Mouse (Mus musculus): ENCODE data around the gene Tmigd1. TPM values are rescaled to one million over a fixed set of nuclear protein-coding genes. Genes with fewer than 3 reads are reported as not detected.

The Tmigd1 gene
- polyA plus RNA-seq, 1 experiment from 2014 or later = 0.21 TPM

DNA sequence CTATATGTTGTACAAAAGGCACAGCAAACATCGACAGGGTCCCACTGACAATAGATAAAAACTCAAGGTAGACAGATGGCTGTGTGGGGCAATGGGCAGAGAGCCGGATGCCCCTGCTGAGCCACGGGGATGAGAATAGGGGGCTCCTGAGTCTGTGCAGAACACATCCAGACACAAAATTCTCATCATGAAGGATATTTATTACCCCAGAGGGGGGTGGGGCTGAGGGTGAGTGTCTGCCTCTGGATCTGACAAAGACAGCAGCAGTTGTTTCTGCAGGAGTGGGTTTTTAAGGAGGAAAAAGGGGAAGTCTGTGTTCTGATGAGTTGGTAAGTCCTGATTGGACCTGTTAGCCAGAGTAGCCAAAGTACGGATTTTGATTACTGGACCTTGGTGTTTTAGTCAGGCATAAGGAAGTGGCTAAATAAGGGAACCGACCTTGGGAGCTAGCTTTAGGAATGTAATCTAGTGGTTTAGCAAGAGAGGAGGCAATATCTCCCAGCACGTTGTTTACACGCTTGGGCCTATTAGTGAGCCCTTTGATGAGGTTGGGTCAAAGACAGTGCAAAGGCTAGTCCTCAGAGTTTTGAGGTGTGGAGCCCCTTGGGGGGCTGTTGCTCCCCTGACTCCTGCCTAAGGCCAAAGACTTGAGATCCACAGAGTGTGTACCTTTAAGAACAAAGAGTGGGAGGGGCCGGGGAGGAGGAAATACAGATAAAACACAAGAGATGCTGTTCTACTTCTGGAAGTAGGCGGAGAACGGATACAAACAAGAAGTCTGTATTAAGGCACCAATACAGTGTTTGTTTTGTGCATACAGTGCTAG lies 12.4 kb upstream of the Tmigd1 start:
- Histone ChIP-seq H3K4me2 (replicated peaks) (no peak overlapping the region), H3K4me3 (no peak overlapping the region), H3K36me3 (no peaks in the 10 kb centered on the region), H3K4me1 (no peaks in the 10 kb centered on the region), H3K27me3 (no peaks in the 10 kb centered on the region), H3K27ac (no peak overlapping the region), H3K9me3 (replicated peaks) (no peaks in the 10 kb centered on the region), H3K9ac (no peak overlapping the region)
- no peak for ATAC-seq (ENCODE audit: low FRiP score)
- 73% methylated on average over 10 of the region's 10 CpGs for WGBS

GRCm38 (mm10) chr11:76891171-76891570 lies 10.8 kb upstream of the Tmigd1 start:
- Histone ChIP-seq H3K4me1 (no peaks in the 10 kb centered on the region), H3K27ac (no peak overlapping the region), H3K4me2 (replicated peaks) (no peak overlapping the region), H3K9ac (no peak overlapping the region), H3K36me3 (no peaks in the 10 kb centered on the region), H3K4me3 (no peak overlapping the region), H3K9me3 (replicated peaks) (no peaks in the 10 kb centered on the region), H3K27me3 (no peaks in the 10 kb centered on the region)
- WGBS = 96% methylated on average over 7 of the region's 7 CpGs
- ATAC-seq (ENCODE audit: low FRiP score) = no peak

DNA sequence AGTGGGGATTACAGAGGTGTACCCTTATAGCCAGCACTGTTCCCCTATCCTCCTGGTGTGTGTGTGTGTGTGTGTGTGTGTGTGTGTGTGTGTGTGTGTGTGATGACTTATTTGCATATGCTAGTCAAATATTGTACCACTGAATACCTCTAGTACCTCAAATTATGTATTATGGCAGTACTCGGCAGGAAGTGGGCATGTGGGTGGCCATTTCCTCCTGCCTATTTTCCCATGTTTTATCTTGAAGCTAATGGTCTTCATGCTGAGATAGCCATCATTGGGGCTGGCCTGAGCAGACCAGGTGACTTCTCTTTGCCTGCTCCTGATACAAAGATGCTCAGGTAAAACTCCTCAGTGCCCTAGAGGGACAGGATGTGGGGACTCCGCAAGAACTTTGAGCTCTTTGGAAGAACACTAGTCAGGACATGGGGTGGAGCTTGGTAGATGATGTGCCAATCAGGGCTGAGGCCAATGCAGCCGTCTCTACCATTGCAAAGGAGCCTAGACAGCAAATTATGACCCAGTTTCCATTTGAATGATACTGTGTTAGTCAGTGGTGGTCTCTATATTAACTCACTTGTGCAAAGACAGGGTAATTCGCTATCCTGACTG lies 10.1 kb upstream of the Tmigd1 start:
- Histone ChIP-seq H3K4me3 (no peak overlapping the region), H3K27ac (no peak overlapping the region), H3K36me3 (no peaks in the 10 kb centered on the region), H3K9me3 (replicated peaks) (no peaks in the 10 kb centered on the region), H3K27me3 (no peaks in the 10 kb centered on the region), H3K4me2 (replicated peaks) (no peak overlapping the region), H3K9ac (no peak overlapping the region), H3K4me1 (no peaks in the 10 kb centered on the region)
- WGBS = 84% methylated on average over 4 of the region's 4 CpGs
- ATAC-seq (ENCODE audit: low FRiP score) = no peak

GRCm38 (mm10) chr11:76892972-76893371 lies 9.0 kb upstream of the Tmigd1 start:
- Histone ChIP-seq H3K9ac (no peak overlapping the region), H3K4me2 (replicated peaks) (no peak overlapping the region), H3K27me3 (no peaks in the 10 kb centered on the region), H3K4me1 (no peaks in the 10 kb centered on the region), H3K36me3 (no peaks in the 10 kb centered on the region), H3K9me3 (replicated peaks) (no peaks in the 10 kb centered on the region), H3K4me3 (no peak overlapping the region), H3K27ac (no peak overlapping the region)
- 88% methylated on average over 3 of the region's 3 CpGs for whole genome bisulfite sequencing
- ATAC-seq (ENCODE audit: low FRiP score) = no peak

DNA sequence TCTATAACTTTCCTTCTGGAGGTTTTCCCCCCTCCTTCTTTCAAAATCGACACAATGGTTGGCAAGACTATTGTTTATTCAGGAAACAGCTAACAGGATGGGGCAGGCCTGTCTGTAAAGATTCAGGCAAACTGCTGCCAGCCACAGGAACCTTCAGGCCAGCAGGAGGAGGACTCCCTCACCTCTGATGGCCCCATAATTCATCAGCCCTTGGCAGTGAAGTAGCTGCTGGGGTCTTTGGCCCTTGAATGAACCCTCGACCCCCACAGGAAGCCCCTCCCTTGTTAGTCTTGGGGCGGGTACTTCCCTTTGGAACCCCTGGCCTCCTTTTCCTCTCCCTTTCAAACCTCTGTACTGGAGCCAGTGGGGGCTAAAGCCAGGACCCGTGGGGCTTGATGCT lies 8.4 kb upstream of the Tmigd1 start:
- no peak overlapping the region for H3K4me3 ChIP-seq
- no peak overlapping the region for H3K4me2 ChIP-seq (replicated peaks)
- no peak for ATAC-seq (ENCODE audit: low FRiP score)
- no peaks in the 10 kb centered on the region for H3K4me1 ChIP-seq
- no peaks in the 10 kb centered on the region for H3K27me3 ChIP-seq
- H3K9ac ChIP-seq = no peak overlapping the region
- WGBS = 28% methylated on average over 4 of the region's 4 CpGs
- no peak overlapping the region for H3K27ac ChIP-seq
- H3K9me3 ChIP-seq (replicated peaks) = no peaks in the 10 kb centered on the region
- H3K36me3 ChIP-seq = no peaks in the 10 kb centered on the region

DNA sequence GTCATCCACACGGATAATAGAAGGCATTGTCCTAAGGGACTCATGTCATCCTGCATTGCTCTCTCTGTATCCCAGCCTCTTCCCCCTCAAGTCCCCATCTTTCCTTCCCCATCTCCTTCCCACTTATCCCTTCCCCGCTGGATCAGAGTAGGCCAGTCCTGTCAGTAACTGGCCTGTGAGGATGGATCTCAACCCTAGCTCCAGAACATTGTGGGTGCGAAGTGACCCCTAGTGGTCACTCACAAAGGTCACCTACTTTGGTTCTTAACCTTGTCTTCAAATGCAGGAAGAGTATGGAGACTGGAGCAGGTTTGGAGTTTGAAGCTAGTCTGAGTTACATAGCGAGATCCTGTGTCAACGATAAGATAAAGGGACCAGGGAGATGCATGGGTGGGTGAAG lies 7.7 kb upstream of the Tmigd1 start:
- Histone ChIP-seq H3K36me3 (no peaks in the 10 kb centered on the region), H3K9me3 (replicated peaks) (no peaks in the 10 kb centered on the region), H3K27ac (no peak overlapping the region), H3K9ac (no peak overlapping the region), H3K4me3 (no peak overlapping the region), H3K27me3 (no peaks in the 10 kb centered on the region), H3K4me1 (no peaks in the 10 kb centered on the region), H3K4me2 (replicated peaks) (no peak overlapping the region)
- 41% methylated on average over 5 of the region's 5 CpGs for WGBS
- ATAC-seq (ENCODE audit: low FRiP score) = no peak

- no peaks in the 10 kb centered on the region for H3K27me3 ChIP-seq
- no peaks in the 10 kb centered on the region for H3K36me3 ChIP-seq
- no peak overlapping the region for H3K9ac ChIP-seq
- whole genome bisulfite sequencing = 77% methylated on average over 6 of the region's 6 CpGs
- H3K9me3 ChIP-seq (replicated peaks) = no peaks in the 10 kb centered on the region
- no peaks in the 10 kb centered on the region for H3K4me1 ChIP-seq
- no peak overlapping the region for H3K4me3 ChIP-seq
- ATAC-seq (ENCODE audit: low FRiP score) = no peak
- no peak overlapping the region for H3K27ac ChIP-seq
- H3K4me2 ChIP-seq (replicated peaks) = no peak overlapping the region
These were observed 5.6 kb upstream of the Tmigd1 start for GRCm38 (mm10) chr11:76896360-76896759.

DNA sequence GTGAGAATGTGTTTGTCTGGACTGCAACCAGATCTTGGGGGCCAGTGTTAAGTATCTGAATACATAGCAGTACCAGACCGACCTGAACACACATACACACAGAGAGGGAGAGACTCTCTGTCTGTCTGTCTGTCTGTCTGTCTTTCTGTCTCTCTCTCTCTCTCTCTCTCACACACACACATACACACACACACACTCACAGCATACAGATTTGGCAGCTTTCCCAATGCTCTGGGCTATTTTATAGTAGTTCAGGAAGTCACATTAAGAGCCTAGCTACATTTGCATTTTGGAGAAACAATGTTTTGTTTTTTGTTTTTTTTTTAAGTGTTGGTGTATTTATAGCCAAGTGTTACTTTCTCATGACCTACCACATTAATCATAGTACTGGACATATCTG lies 4.8 kb upstream of the Tmigd1 start:
- Histone ChIP-seq H3K4me2 (replicated peaks) (no peak overlapping the region), H3K9me3 (replicated peaks) (no peaks in the 10 kb centered on the region), H3K4me1 (no peaks in the 10 kb centered on the region), H3K9ac (no peak overlapping the region), H3K4me3 (no peak overlapping the region), H3K36me3 (no peaks in the 10 kb centered on the region), H3K27ac (no peak overlapping the region), H3K27me3 (no peaks in the 10 kb centered on the region)
- ATAC-seq (ENCODE audit: low FRiP score) = no peak
- WGBS = 92% methylated on average over 1 of the region's 1 CpGs

GRCm38 (mm10) chr11:76897871-76898270 lies 4.1 kb upstream of the Tmigd1 start:
- Histone ChIP-seq H3K4me3 (no peak overlapping the region), H3K9ac (no peak overlapping the region), H3K36me3 (no peaks in the 10 kb centered on the region), H3K27me3 (no peaks in the 10 kb centered on the region), H3K4me2 (replicated peaks) (no peak overlapping the region), H3K9me3 (replicated peaks) (no peaks in the 10 kb centered on the region), H3K4me1 (no peaks in the 10 kb centered on the region), H3K27ac (no peak overlapping the region)
- WGBS = 55% methylated on average over 3 of the region's 3 CpGs
- ATAC-seq (ENCODE audit: low FRiP score) = no peak

DNA sequence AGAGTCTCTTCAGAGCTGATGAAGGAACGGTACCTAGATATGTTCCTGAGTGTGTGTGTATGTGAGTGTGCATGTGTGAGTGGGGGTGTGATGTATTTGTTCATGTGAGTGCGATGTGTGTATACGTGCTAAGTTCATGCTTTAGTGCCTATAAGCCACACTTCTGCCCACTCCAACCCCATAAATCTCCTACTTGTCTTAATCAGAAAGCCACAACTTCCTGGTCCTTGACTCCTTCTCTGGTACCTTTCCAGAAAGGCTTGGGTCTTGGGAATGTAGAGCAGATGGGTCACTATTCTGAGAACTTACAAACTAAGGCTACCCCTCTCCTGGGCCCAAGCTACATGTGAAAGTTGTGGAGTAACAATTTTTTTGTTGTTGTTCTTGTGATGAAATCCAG lies 3.2 kb upstream of the Tmigd1 start:
- Histone ChIP-seq H3K4me2 (replicated peaks) (no peak overlapping the region), H3K4me3 (no peak overlapping the region), H3K36me3 (no peaks in the 10 kb centered on the region), H3K9ac (no peak overlapping the region), H3K27me3 (no peaks in the 10 kb centered on the region), H3K4me1 (no peaks in the 10 kb centered on the region), H3K9me3 (replicated peaks) (no peaks in the 10 kb centered on the region), H3K27ac (no peak overlapping the region)
- no peak for ATAC-seq (ENCODE audit: low FRiP score)
- whole genome bisulfite sequencing = 93% methylated on average over 3 of the region's 3 CpGs

DNA sequence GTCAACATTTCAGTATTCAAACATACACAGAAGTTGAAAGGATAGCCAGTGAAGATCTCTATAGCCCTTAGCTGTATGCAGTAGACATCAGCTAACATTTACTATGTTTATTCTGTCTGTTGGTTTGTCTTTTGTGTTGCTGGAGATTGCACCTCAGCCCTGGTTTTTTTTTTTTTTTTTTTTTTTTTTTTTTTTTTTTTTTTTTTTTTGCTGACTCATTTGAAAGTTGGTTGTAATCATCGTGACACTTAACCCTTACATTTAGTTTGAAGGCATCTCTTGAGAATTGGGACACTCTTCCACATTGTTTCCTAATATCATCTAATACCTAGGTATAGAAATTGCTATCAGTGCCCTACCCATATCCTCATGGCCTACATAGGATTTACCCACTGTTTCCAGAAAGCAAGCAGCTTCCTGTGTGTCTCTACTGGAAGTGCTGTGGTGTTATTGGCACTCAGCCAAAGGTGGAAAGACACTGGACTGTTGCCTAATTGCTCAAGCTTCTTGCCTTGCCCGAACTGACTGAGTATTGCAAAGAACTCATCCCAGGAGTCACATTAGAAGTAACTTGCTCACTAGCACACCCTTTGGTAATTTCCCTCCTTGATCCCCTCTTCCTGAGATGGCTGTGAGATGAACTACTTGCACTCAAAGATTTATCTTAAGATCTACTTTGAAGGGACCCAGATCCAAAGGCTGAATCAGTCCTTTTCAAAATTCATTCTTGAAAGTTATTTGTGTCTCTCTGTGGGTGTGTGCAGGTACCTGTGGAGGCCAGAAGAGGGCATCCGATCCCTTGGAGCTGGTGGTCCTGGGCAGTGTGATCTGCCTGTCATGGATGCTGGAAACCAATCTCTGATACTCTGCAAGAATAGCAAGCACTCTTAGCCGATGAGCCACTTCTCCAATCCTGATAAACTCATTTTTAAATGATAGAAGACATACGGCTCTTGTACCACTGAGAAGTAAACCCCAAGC lies 1.9 kb upstream of the Tmigd1 start:
- Histone ChIP-seq H3K4me3 (no peak overlapping the region), H3K9me3 (replicated peaks) (no peaks in the 10 kb centered on the region), H3K9ac (no peak overlapping the region), H3K36me3 (no peaks in the 10 kb centered on the region), H3K4me2 (replicated peaks) (no peak overlapping the region), H3K27ac (no peak overlapping the region), H3K27me3 (no peaks in the 10 kb centered on the region), H3K4me1 (no peaks in the 10 kb centered on the region)
- ATAC-seq (ENCODE audit: low FRiP score) = no peak
- 68% methylated on average over 5 of the region's 5 CpGs for WGBS

DNA sequence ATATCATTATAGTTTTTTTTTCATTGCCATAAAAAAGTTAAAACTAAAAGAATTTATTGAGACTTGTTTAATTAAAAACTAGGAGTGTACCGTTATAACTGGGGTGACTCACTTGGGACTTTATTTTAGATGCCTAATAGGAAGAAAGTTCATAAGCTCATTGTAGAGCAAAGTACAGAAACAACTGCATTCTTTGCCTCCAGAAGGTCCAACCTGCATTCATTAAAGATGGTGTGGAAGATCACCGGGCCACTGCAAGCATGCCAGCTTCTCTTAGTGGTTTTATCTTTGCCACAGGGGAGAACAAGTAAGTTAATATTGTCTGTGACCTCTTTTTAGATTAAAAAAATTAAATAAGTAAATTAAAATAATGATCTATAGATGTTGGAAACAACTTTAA lies 2.4 kb downstream of the Tmigd1 start:
- Histone ChIP-seq H3K4me1 (no peaks in the 10 kb centered on the region), H3K27ac (no peak overlapping the region), H3K4me2 (replicated peaks) (no peak overlapping the region), H3K9me3 (replicated peaks) (no peaks in the 10 kb centered on the region), H3K27me3 (no peaks in the 10 kb centered on the region), H3K4me3 (no peak overlapping the region), H3K36me3 (no peaks in the 10 kb centered on the region), H3K9ac (no peak overlapping the region)
- 92% methylated on average over 2 of the region's 2 CpGs for WGBS
- no peak for ATAC-seq (ENCODE audit: low FRiP score)
